Mouse (Mus musculus) neural tube, embryonic 13.5 days (tissue): ENCODE data around the gene Dennd4b. TPM values are rescaled to one million over a fixed set of nuclear protein-coding genes. Genes with fewer than 3 reads are reported as not detected.
"Not testable (repeated sequence)": the region's sequence is repeated elsewhere in the genome, so short reads cannot be mapped to it uniquely, and the experiment has no call there.

Experiments
- ATAC-seq: fragments of 200-750 bp; cut with Nextera tagmentation; 2 replicates; pipeline ENCODE4 v1.8.0; 2017; ENCODE audit warnings: low read depth, mild to moderate bottlenecking, moderate TSS enrichment, moderate library complexity
- H3K27ac ChIP-seq: fragments of 300-500 bp; sonication (generic); replicated peaks from 2 replicates; pipeline ENCODE4 v1.5.1; 2015; ENCODE audit warnings: moderate library complexity, mild to moderate bottlenecking, inconsistent platforms
- H3K27me3 ChIP-seq: fragments of 300-500 bp; sonication (generic); 2 replicates; pipeline ENCODE4 v1.6.1; 2015; ENCODE audit warnings: mild to moderate bottlenecking, inconsistent platforms
- H3K36me3 ChIP-seq: fragments of 300-500 bp; sonication (generic); 2 replicates; pipeline ENCODE4 v1.6.1; 2015; ENCODE audit warnings: mild to moderate bottlenecking, inconsistent platforms
- H3K4me1 ChIP-seq: fragments of 300-500 bp; sonication (generic); replicated peaks from 2 replicates; pipeline ENCODE4 v1.6.1; 2015; ENCODE audit warnings: inconsistent platforms
- H3K4me2 ChIP-seq: fragments of 300-500 bp; sonication (generic); 2 replicates; pipeline ENCODE4 v1.6.1; 2015; ENCODE audit warnings: inconsistent platforms, mild to moderate bottlenecking, moderate library complexity
- H3K4me3 ChIP-seq: fragments of 300-500 bp; sonication (generic); 2 replicates; pipeline ENCODE4 v1.5.1; 2015; ENCODE audit warnings: mild to moderate bottlenecking, inconsistent platforms
- H3K9ac ChIP-seq: fragments of 300-500 bp; sonication (generic); 2 replicates; pipeline ENCODE4 v1.6.1; 2015; ENCODE audit warnings: moderate library complexity, mild to moderate bottlenecking, inconsistent platforms
- H3K9me3 ChIP-seq: fragments of 300-500 bp; sonication (generic); 2 replicates; pipeline ENCODE4 v1.6.1; 2016; ENCODE audit warnings: inconsistent platforms
- WGBS: fragments of 180-500 bp; shearing (Covaris S2); methylation state at CpG from one replicate; pipeline ENCODE4 v1.1.7; 2015; 5-methylcytosine and 5-hydroxymethylcytosine counted together
- polyA plus RNA-seq: library from polyadenylated mRNA; unstranded; fragments of >200 nt; fragmentation: Nextera tagmentation; extraction: Ambion mirVana; gene quantifications from 2 replicates; pipeline ENCODE4 v1.2.1, GENCODE M21; 2015

The Dennd4b gene
- polyA plus RNA-seq, 1 experiment from 2014 or later, result 5.9 TPM

- Histone ChIP-seq H3K4me3 (no peak overlapping the region), H3K36me3 (peaks cover 49% of the 10 kb centered on the region), H3K9me3 (no peaks in the 10 kb centered on the region), H3K9ac (no peak overlapping the region), H3K27ac (no peak overlapping the region), H3K4me2 (no peak overlapping the region), H3K27me3 (no peaks in the 10 kb centered on the region), H3K4me1 (peaks cover 11% of the 10 kb centered on the region)
- 87% methylated on average over 16 of the region's 16 CpGs for WGBS
- ATAC-seq, result no peak
Measured at GRCm38 (mm10) chr3:90268971-90269370, 4.0 kb downstream of the Dennd4b start.

- H3K4me1 ChIP-seq, result peaks cover 11% of the 10 kb centered on the region
- H3K27me3 ChIP-seq, result no peaks in the 10 kb centered on the region
- WGBS, result 94% methylated on average over 8 of the region's 8 CpGs
- H3K4me2 ChIP-seq, result no peak overlapping the region
- ATAC-seq, result no peak
- no peak overlapping the region for H3K27ac ChIP-seq
- no peak overlapping the region for H3K9ac ChIP-seq
- H3K9me3 ChIP-seq, result no peaks in the 10 kb centered on the region
- no peak overlapping the region for H3K4me3 ChIP-seq
- H3K36me3 ChIP-seq, result peaks cover 60% of the 10 kb centered on the region
Measured at GRCm38 (mm10) chr3:90270784-90271183, 5.8 kb downstream of the Dennd4b start.

DNA sequence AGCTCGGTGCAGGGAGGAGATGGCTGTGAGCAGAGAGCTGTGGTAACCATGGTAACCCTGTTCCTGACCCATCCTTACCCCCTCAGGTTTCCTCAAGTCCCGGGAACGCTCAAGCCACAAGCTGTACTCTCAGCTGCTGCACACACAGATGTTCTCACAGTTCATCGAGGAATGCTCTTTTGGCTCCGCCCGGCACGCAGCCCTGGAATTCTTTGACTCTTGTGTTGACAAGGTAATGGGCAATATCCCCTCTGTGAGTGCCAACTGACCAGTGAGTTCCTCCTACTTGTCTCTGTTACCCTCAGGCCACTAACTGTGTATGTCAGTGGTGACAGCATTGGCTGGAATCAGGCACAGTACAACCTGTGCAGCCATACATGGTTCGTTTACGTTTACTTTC lies 7.2 kb downstream of the Dennd4b start:
- H3K9me3 ChIP-seq, result no peaks in the 10 kb centered on the region
- no peak overlapping the region for H3K4me3 ChIP-seq
- H3K27me3 ChIP-seq, result no peaks in the 10 kb centered on the region
- ATAC-seq, result no peak
- no peak overlapping the region for H3K9ac ChIP-seq
- peaks cover 73% of the 10 kb centered on the region for H3K36me3 ChIP-seq
- no peaks in the 10 kb centered on the region for H3K4me1 ChIP-seq
- H3K27ac ChIP-seq, result no peak overlapping the region
- 69% methylated on average over 9 of the region's 9 CpGs for WGBS
- H3K4me2 ChIP-seq, result no peak overlapping the region

- no peak overlapping the region for H3K27ac ChIP-seq
- no peak overlapping the region for H3K9ac ChIP-seq
- H3K4me1 ChIP-seq, result no peaks in the 10 kb centered on the region
- H3K4me3 ChIP-seq, result no peak overlapping the region
- H3K27me3 ChIP-seq, result no peaks in the 10 kb centered on the region
- no peak overlapping the region for H3K4me2 ChIP-seq
- ATAC-seq, result no peak
- H3K36me3 ChIP-seq, result peaks cover 85% of the 10 kb centered on the region
- H3K9me3 ChIP-seq, result no peaks in the 10 kb centered on the region
- 93% methylated on average over 22 of the region's 22 CpGs for WGBS
Measured at GRCm38 (mm10) chr3:90273855-90274254, 8.9 kb downstream of the Dennd4b start.

DNA sequence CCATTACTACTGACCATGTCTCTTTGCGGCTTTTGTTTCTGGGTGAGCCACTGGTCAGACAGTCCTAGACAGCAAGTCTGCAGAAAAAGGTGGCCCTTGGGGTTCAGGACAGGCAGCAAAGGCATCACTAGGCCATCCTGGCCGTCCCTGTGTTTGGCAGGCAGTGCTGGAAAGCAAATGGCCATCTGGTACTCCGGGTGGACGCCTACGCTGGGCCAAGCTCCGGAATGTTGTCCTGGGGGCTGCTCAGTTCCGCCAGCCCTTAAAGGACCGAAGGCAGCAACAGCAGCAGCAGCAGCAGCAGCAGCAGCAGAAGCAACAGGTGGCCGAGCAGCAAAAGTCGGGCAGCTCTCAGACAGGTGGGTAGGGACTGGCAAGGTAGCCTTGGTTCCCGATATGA lies 10.3 kb downstream of the Dennd4b start:
- Histone ChIP-seq H3K27me3 (no peaks in the 10 kb centered on the region), H3K4me3 (no peak overlapping the region), H3K9me3 (no peaks in the 10 kb centered on the region), H3K27ac (no peak overlapping the region), H3K9ac (no peak overlapping the region), H3K36me3 (peaks cover 93% of the 10 kb centered on the region), H3K4me2 (no peak overlapping the region), H3K4me1 (no peaks in the 10 kb centered on the region)
- 93% methylated on average over 11 of the region's 11 CpGs for WGBS
- no peak for ATAC-seq

DNA sequence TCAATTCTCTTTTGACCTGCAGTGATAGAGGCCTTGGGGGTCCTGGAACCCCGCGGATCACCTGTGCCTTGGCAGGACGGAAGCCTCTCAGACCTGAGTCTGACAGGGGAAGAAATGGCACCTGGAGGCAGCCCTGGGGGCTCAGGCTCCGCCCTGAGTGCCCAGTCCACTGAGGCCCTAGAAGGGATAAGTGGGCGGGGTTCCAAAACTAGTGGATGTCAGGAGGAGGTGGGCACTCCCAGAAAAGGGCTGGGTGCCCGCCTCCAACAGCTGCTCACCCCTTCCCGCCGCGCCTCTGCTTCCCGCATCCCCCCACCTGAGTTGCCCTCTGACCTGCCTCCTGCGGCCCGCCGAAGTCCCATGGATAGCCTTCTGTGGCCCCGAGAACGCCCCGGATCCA lies 11.9 kb downstream of the Dennd4b start:
- Histone ChIP-seq H3K9ac (no peak overlapping the region), H3K4me2 (no peak overlapping the region), H3K9me3 (no peaks in the 10 kb centered on the region), H3K27me3 (no peaks in the 10 kb centered on the region), H3K36me3 (peaks cover 89% of the 10 kb centered on the region), H3K27ac (no peak overlapping the region), H3K4me3 (no peak overlapping the region), H3K4me1 (no peaks in the 10 kb centered on the region)
- ATAC-seq, result no peak
- WGBS, result 60% methylated on average over 16 of the region's 16 CpGs

DNA sequence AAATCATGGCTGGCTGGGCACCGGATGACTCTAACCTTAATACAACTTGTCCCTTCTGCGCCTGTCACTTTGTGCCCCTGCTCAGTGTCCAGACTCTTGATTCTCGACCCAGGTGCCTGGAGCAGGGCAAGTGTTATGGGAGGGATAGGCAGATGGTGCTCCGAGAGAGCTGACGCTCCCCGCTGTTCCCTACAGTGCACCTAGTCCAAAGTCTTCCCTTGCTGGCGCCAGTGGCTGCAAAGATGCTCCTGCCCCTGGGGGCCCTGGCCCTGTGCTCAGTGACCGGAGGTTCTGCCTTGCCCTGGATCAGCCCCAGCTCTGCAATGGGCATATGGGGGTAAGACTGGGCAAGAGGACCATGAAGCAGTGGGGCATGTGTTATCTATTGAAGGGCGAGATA lies 12.8 kb downstream of the Dennd4b start:
- H3K36me3 ChIP-seq, result peaks cover 80% of the 10 kb centered on the region
- no peaks in the 10 kb centered on the region for H3K9me3 ChIP-seq
- ATAC-seq, result no peak
- no peak overlapping the region for H3K4me2 ChIP-seq
- 92% methylated on average over 9 of the region's 9 CpGs for WGBS
- no peak overlapping the region for H3K9ac ChIP-seq
- no peaks in the 10 kb centered on the region for H3K4me1 ChIP-seq
- no peak overlapping the region for H3K4me3 ChIP-seq
- no peaks in the 10 kb centered on the region for H3K27me3 ChIP-seq
- H3K27ac ChIP-seq, result no peak overlapping the region

DNA sequence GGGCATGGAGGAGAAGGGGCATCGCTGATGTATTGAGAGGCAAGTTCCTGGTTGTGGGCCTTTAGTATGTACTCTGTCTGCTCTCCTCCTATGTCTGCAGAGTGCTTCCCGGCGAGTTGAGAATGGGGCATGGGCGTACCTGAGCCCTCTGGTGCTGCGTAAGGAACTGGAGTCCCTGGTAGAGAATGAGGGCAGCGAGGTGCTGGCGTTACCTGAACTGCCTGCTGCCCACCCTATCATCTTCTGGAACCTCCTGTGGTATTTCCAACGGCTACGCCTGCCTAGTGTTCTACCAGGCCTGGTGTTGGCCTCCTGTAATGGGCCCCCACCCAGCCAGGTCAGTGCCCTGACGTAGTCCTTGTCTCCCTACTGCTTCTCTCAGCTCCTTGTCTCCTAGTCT lies 13.2 kb downstream of the Dennd4b start:
- Histone ChIP-seq H3K27me3 (no peaks in the 10 kb centered on the region), H3K9me3 (no peaks in the 10 kb centered on the region), H3K4me2 (no peak overlapping the region), H3K9ac (no peak overlapping the region), H3K27ac (no peak overlapping the region), H3K4me3 (no peak overlapping the region), H3K4me1 (no peaks in the 10 kb centered on the region), H3K36me3 (peaks cover 76% of the 10 kb centered on the region)
- no peak for ATAC-seq
- 98% methylated on average over 10 of the region's 10 CpGs for WGBS

DNA sequence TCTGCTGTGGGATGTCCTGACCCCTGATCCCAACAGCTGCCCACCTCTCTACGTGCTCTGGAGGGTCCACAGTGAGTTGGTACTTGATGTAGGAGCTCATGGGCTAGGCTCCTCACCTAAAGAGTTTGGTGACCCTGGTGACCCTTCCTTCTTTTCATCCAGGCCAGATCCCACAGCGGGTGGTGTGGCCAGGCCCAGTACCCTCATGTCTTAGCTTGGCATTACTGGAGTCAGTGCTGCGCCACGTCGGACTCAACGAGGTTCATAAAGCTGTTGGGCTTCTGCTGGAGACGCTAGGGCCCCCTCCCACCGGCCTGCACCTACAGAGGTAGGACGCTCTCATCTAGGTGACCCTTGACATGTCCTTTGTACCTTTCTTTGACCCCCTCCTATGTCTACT lies 14.2 kb downstream of the Dennd4b start:
- Histone ChIP-seq H3K36me3 (peaks cover 66% of the 10 kb centered on the region), H3K27ac (no peak overlapping the region), H3K27me3 (no peaks in the 10 kb centered on the region), H3K9ac (no peak overlapping the region), H3K4me3 (no peak overlapping the region), H3K4me1 (no peaks in the 10 kb centered on the region), H3K4me2 (no peak overlapping the region), H3K9me3 (no peaks in the 10 kb centered on the region)
- no peak for ATAC-seq
- WGBS, result 93% methylated on average over 9 of the region's 9 CpGs

GRCm38 (mm10) chr3:90279743-90280142 lies 14.8 kb downstream of the Dennd4b start:
- WGBS, result 94% methylated on average over 7 of the region's 7 CpGs

DNA sequence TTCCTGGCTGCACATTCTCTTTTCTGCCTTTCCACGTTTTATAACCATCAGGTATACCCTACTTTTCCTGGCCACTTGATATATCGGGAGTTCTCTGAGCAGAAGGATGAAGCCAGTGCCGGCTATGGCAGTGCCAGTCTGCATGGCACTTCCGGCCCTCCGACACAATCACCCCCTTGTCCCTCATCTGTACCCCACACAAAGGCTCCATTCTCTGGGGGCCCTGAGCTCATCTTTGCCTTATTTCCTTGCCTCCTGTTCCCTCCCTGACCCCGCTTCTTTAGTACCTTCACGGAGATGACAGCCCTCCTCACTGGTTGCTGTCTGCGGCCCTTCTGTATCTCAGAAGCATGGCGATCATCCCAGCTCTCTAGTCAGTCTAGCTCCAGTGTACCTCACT lies 15.7 kb downstream of the Dennd4b start:
- Histone ChIP-seq H3K4me1 (no peaks in the 10 kb centered on the region), H3K4me3 (no peak overlapping the region), H3K36me3 (peaks cover 55% of the 10 kb centered on the region), H3K9me3 (no peaks in the 10 kb centered on the region), H3K27me3 (no peaks in the 10 kb centered on the region), H3K9ac (no peak overlapping the region), H3K4me2 (no peak overlapping the region), H3K27ac (no peak overlapping the region)
- 83% methylated on average over 9 of the region's 9 CpGs for WGBS
- no peak for ATAC-seq

More at GRCm38 (mm10) chr3:90279743-90280142, 14.8 kb downstream of the Dennd4b start:
- no peaks in the 10 kb centered on the region for H3K9me3 ChIP-seq
- H3K27ac ChIP-seq, result no peak overlapping the region
- H3K27me3 ChIP-seq, result no peaks in the 10 kb centered on the region
- no peak overlapping the region for H3K9ac ChIP-seq
- no peaks in the 10 kb centered on the region for H3K4me1 ChIP-seq
- peaks cover 64% of the 10 kb centered on the region for H3K36me3 ChIP-seq
- no peak overlapping the region for H3K4me2 ChIP-seq
- no peak for ATAC-seq
- H3K4me3 ChIP-seq, result no peak overlapping the region

DNA sequence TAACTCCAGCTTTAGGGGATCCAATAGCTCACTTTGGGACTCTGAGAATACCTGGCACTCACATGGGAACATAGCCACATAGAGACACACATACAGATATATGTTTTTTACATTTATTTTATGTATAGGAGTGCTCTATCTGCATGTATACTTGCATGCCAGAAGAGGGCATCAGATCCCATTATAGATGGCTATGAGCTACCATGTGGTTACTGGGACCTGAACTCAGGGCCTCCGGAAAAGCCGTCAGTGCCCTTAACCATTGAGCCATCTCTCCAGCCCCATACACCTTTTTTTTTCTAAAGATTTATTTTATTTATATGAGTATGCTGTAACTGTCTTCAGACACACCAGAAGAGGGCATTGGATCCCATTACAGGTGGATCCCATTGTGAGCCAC lies 19.2 kb downstream of the Dennd4b start:
- no peak overlapping the region for H3K9ac ChIP-seq

GRCm38 (mm10) chr3:90289403-90289802 lies 24.4 kb downstream of the Dennd4b start:
- H3K9me3 ChIP-seq, H3K36me3 ChIP-seq, H3K27ac ChIP-seq, H3K9ac ChIP-seq, ATAC-seq, H3K27me3 ChIP-seq, H3K4me3 ChIP-seq, H3K4me2 ChIP-seq: not testable (repeated sequence)
- peaks cover 11% of the 10 kb centered on the region for H3K4me1 ChIP-seq
- 73% methylated on average over 2 of the region's 3 CpGs for WGBS

More for the DNA sequence above, 19.2 kb downstream of the Dennd4b start:
- no peak overlapping the region for H3K4me3 ChIP-seq
- no peak overlapping the region for H3K27ac ChIP-seq
- H3K36me3 ChIP-seq, result peaks cover 22% of the 10 kb centered on the region
- no peaks in the 10 kb centered on the region for H3K27me3 ChIP-seq
- no peak for ATAC-seq
- H3K4me1 ChIP-seq, result no peaks in the 10 kb centered on the region
- whole genome bisulfite sequencing, result 100% methylated on average over 2 of the region's 2 CpGs
- no peak overlapping the region for H3K4me2 ChIP-seq
- no peaks in the 10 kb centered on the region for H3K9me3 ChIP-seq
